Mouse (Mus musculus): ENCODE results near the gene Tenm2. TPM values are rescaled to one million over a fixed set of nuclear protein-coding genes. Genes with fewer than 3 reads are reported as not detected.

The Tenm2 gene
- polyA plus RNA-seq, 1 experiment from 2014 or later, result 3.4 TPM

GRCm38 (mm10) chr11:36535591-36535990, 700.2 kb downstream of the Tenm2 start:
- no peak for DNase-seq (ENCODE audit: low spot score)
- H3K9ac ChIP-seq (ENCODE audit: low read depth, low read length), result no peak overlapping the region
- H3K4me1 ChIP-seq (ENCODE audit: control insufficient read depth, insufficient read depth, low read length), result no peaks in the 10 kb centered on the region
- H3K27me3 ChIP-seq (replicated peaks; ENCODE audit: control insufficient read depth, insufficient read depth, low read length), result no peaks in the 10 kb centered on the region
- no peak overlapping the region for H3K4me3 ChIP-seq (ENCODE audit: low read depth, low read length)
- 79% methylated on average over 3 of the region's 3 CpGs for WGBS
- no peaks in the 10 kb centered on the region for H3K36me3 ChIP-seq (ENCODE audit: control insufficient read depth, insufficient read depth, low read length)
- no peak for ATAC-seq (ENCODE audit: low read depth)
- no peak overlapping the region for H3K27ac ChIP-seq (replicated peaks; ENCODE audit: low read depth, low read length)
- no peak overlapping the region for H3K4me2 ChIP-seq (ENCODE audit: low read depth, low read length)
- no peaks in the 10 kb centered on the region for H3K9me3 ChIP-seq (ENCODE audit: control insufficient read depth, low read length)

GRCm38 (mm10) chr11:36531614-36532013, 704.1 kb downstream of the Tenm2 start:
- no peak overlapping the region for H3K9ac ChIP-seq (ENCODE audit: low read depth, low read length)
- no peaks in the 10 kb centered on the region for H3K36me3 ChIP-seq (ENCODE audit: control insufficient read depth, insufficient read depth, low read length)
- no peak for DNase-seq (ENCODE audit: low spot score)
- WGBS, result 66% methylated on average over 4 of the region's 4 CpGs
- H3K27ac ChIP-seq (replicated peaks; ENCODE audit: low read depth, low read length), result no peak overlapping the region
- no peaks in the 10 kb centered on the region for H3K4me1 ChIP-seq (ENCODE audit: control insufficient read depth, insufficient read depth, low read length)
- no peaks in the 10 kb centered on the region for H3K27me3 ChIP-seq (replicated peaks; ENCODE audit: control insufficient read depth, insufficient read depth, low read length)
- H3K9me3 ChIP-seq (ENCODE audit: control insufficient read depth, low read length), result no peaks in the 10 kb centered on the region
- H3K4me3 ChIP-seq (ENCODE audit: low read depth, low read length), result no peak overlapping the region
- no peak for ATAC-seq (ENCODE audit: low read depth)
- no peak overlapping the region for H3K4me2 ChIP-seq (ENCODE audit: low read depth, low read length)

- no peaks in the 10 kb centered on the region for H3K27me3 ChIP-seq (replicated peaks; ENCODE audit: control insufficient read depth, insufficient read depth, low read length)
- no peak overlapping the region for H3K9ac ChIP-seq (ENCODE audit: low read depth, low read length)
- no peak for ATAC-seq (ENCODE audit: low read depth)
- no peaks in the 10 kb centered on the region for H3K4me1 ChIP-seq (ENCODE audit: control insufficient read depth, insufficient read depth, low read length)
- H3K4me2 ChIP-seq (ENCODE audit: low read depth, low read length), result no peak overlapping the region
- H3K9me3 ChIP-seq (ENCODE audit: control insufficient read depth, low read length), result no peaks in the 10 kb centered on the region
- no peak for DNase-seq (ENCODE audit: low spot score)
- no peak overlapping the region for H3K4me3 ChIP-seq (ENCODE audit: low read depth, low read length)
- no peak overlapping the region for H3K27ac ChIP-seq (replicated peaks; ENCODE audit: low read depth, low read length)
- 41% methylated on average over 4 of the region's 4 CpGs for WGBS
- no peaks in the 10 kb centered on the region for H3K36me3 ChIP-seq (ENCODE audit: control insufficient read depth, insufficient read depth, low read length)
Observed at GRCm38 (mm10) chr11:36527509-36527908, 708.3 kb downstream of the Tenm2 start.

DNA sequence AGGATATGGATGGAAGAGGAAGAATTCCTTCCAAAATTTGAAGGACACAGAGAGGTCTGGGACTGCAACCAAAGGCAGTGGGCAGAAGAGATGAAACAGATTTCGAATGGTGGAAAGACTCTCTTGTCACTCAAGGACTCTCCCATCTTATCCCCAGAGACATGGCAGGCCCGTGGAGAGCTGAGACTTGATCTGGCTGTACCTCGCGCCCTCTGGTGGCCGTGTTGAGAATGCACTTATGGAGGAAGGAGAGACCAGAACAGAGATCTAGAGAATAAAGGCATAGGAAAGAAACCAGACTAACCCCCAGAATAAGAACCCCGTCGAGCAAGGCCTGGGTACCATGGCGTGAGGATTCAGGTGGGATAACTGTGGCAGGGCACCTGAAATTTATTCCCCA, 709.4 kb downstream of the Tenm2 start:
- H3K4me3 ChIP-seq (ENCODE audit: low read depth, low read length), result no peak overlapping the region
- no peak for ATAC-seq (ENCODE audit: low read depth)
- no peak overlapping the region for H3K27ac ChIP-seq (replicated peaks; ENCODE audit: low read depth, low read length)
- no peak overlapping the region for H3K9ac ChIP-seq (ENCODE audit: low read depth, low read length)
- no peaks in the 10 kb centered on the region for H3K27me3 ChIP-seq (replicated peaks; ENCODE audit: control insufficient read depth, insufficient read depth, low read length)
- no peaks in the 10 kb centered on the region for H3K9me3 ChIP-seq (ENCODE audit: control insufficient read depth, low read length)
- 15% methylated on average over 8 of the region's 8 CpGs for WGBS
- no peaks in the 10 kb centered on the region for H3K4me1 ChIP-seq (ENCODE audit: control insufficient read depth, insufficient read depth, low read length)
- H3K4me2 ChIP-seq (ENCODE audit: low read depth, low read length), result no peak overlapping the region
- DNase-seq (ENCODE audit: low spot score), result peak; percentile 77
- no peaks in the 10 kb centered on the region for H3K36me3 ChIP-seq (ENCODE audit: control insufficient read depth, insufficient read depth, low read length)

- Histone ChIP-seq H3K4me3 (ENCODE audit: low read depth, low read length) (no peak overlapping the region), H3K36me3 (ENCODE audit: control insufficient read depth, insufficient read depth, low read length) (no peaks in the 10 kb centered on the region), H3K9ac (ENCODE audit: low read depth, low read length) (no peak overlapping the region), H3K9me3 (ENCODE audit: control insufficient read depth, low read length) (peaks cover 5% of the 10 kb centered on the region; the same call in 1 of the 2 replicates), H3K4me2 (ENCODE audit: low read depth, low read length) (no peak overlapping the region), H3K27me3 (replicated peaks; ENCODE audit: control insufficient read depth, insufficient read depth, low read length) (no peaks in the 10 kb centered on the region), H3K27ac (replicated peaks; ENCODE audit: low read depth, low read length) (no peak overlapping the region), H3K4me1 (ENCODE audit: control insufficient read depth, insufficient read depth, low read length) (no peaks in the 10 kb centered on the region)
- no peak for DNase-seq (ENCODE audit: low spot score)
- WGBS, result 31% methylated on average over 7 of the region's 7 CpGs
- ATAC-seq (ENCODE audit: low read depth), result no peak
Observed at GRCm38 (mm10) chr11:36512468-36512867, 723.3 kb downstream of the Tenm2 start.

DNA sequence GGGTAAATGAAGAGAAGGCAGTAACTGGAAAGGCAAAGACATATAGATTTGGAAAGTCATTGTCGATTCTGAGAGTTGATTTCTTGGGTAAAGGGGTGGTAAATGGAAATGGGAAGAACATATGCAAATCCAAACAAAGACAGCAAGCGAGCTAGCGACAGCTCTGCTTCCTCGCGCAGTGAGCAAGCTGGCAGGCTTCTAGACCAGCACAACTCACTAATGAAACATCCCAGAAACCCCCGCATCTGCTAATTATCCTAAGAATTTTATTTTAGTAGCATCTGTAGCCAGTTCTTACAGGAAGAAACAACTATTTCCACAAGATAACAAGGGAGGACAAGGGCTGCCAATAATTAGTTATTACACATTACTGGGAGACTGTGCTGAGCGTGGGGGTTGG, 727.5 kb downstream of the Tenm2 start:
- Histone ChIP-seq H3K4me3 (ENCODE audit: low read depth, low read length) (no peak overlapping the region), H3K36me3 (ENCODE audit: control insufficient read depth, insufficient read depth, low read length) (no peaks in the 10 kb centered on the region), H3K27ac (replicated peaks; ENCODE audit: low read depth, low read length) (no peak overlapping the region), H3K9ac (ENCODE audit: low read depth, low read length) (no peak overlapping the region), H3K27me3 (replicated peaks; ENCODE audit: control insufficient read depth, insufficient read depth, low read length) (no peaks in the 10 kb centered on the region), H3K4me1 (ENCODE audit: control insufficient read depth, insufficient read depth, low read length) (no peaks in the 10 kb centered on the region), H3K4me2 (ENCODE audit: low read depth, low read length) (no peak overlapping the region), H3K9me3 (ENCODE audit: control insufficient read depth, low read length) (peaks cover 5% of the 10 kb centered on the region; the same call in 1 of the 2 replicates)
- no peak for DNase-seq (ENCODE audit: low spot score)
- ATAC-seq (ENCODE audit: low read depth), result no peak
- 75% methylated on average over 7 of the region's 7 CpGs for WGBS

DNA sequence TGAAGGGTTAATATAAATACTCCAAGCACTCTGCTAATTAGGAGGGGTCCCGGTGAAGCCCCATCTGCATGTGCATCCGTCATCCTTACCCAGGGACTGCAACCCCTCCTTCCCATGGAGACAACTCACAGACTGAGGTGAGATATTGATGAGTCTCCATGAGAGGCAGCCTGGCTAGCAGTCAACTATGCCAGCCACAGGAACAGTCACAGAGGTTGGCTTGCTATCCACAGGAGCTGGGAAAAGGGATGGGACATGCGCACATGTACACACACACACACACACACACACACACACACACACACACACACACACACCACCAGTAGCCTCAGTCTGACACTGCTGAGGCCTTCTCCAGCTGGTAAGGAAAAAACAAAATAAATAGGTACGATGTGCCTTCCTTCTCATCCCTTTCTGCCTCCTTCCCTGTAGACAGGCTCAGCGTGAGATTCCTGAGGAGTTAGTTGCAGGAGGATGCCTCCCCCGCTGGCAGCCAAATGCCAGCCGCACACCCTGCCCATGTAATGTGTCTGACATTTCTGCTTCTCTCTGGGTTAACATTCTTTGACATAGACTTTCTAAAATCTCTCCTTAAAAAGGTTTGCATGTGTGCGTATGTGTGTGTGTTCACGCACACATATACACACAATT, 740.7 kb downstream of the Tenm2 start:
- Histone ChIP-seq H3K4me1 (ENCODE audit: control insufficient read depth, insufficient read depth, low read length) (no peaks in the 10 kb centered on the region), H3K4me3 (ENCODE audit: low read depth, low read length) (no peak overlapping the region), H3K9me3 (ENCODE audit: control insufficient read depth, low read length) (no peaks in the 10 kb centered on the region), H3K9ac (ENCODE audit: low read depth, low read length) (no peak overlapping the region), H3K4me2 (ENCODE audit: low read depth, low read length) (no peak overlapping the region), H3K27me3 (replicated peaks; ENCODE audit: control insufficient read depth, insufficient read depth, low read length) (no peaks in the 10 kb centered on the region), H3K36me3 (ENCODE audit: control insufficient read depth, insufficient read depth, low read length) (no peaks in the 10 kb centered on the region), H3K27ac (replicated peaks; ENCODE audit: low read depth, low read length) (no peak overlapping the region)
- WGBS, result 54% methylated on average over 9 of the region's 9 CpGs
- ATAC-seq (ENCODE audit: low read depth), result no peak
- no peak for DNase-seq (ENCODE audit: low spot score)

- Histone ChIP-seq H3K27ac (replicated peaks; ENCODE audit: low read depth, low read length) (no peak overlapping the region), H3K36me3 (ENCODE audit: control insufficient read depth, insufficient read depth, low read length) (no peaks in the 10 kb centered on the region), H3K4me3 (ENCODE audit: low read depth, low read length) (no peak overlapping the region), H3K4me2 (ENCODE audit: low read depth, low read length) (no peak overlapping the region), H3K27me3 (replicated peaks; ENCODE audit: control insufficient read depth, insufficient read depth, low read length) (no peaks in the 10 kb centered on the region), H3K4me1 (ENCODE audit: control insufficient read depth, insufficient read depth, low read length) (no peaks in the 10 kb centered on the region), H3K9me3 (ENCODE audit: control insufficient read depth, low read length) (no peaks in the 10 kb centered on the region), H3K9ac (ENCODE audit: low read depth, low read length) (no peak overlapping the region)
- DNase-seq (ENCODE audit: low spot score), result no peak
- WGBS, result 87% methylated on average over 6 of the region's 6 CpGs
- no peak for ATAC-seq (ENCODE audit: low read depth)
Observed at GRCm38 (mm10) chr11:36492274-36492673, 743.5 kb downstream of the Tenm2 start.

DNA sequence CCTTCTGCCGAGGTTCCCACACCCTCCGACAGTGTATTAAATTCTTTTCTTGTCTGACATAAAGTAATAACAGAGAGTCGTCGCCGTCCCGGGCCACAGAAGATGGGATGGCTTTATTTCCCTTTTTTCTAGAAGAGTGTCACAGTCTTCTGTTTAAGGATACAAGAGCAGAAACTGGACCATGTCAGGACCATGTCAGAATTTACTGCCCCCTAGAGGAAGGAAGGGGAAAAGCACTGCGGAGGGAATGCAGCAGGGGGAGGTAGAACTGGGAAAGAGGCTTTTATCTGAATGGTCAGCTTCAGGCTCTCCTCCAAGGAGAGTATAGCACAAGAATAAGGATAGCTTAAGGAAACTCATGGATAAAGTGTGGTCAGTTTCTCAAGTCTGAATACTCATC, 745.7 kb downstream of the Tenm2 start:
- Histone ChIP-seq H3K4me1 (ENCODE audit: control insufficient read depth, insufficient read depth, low read length) (0 out of 2 replicates have a peak, but pooled peaks cover 3% of the 10 kb centered on the region), H3K4me2 (ENCODE audit: low read depth, low read length) (no peak overlapping the region), H3K4me3 (ENCODE audit: low read depth, low read length) (no peak overlapping the region), H3K27me3 (replicated peaks; ENCODE audit: control insufficient read depth, insufficient read depth, low read length) (no peaks in the 10 kb centered on the region), H3K9ac (ENCODE audit: low read depth, low read length) (no peak overlapping the region), H3K27ac (replicated peaks; ENCODE audit: low read depth, low read length) (no peak overlapping the region), H3K36me3 (ENCODE audit: control insufficient read depth, insufficient read depth, low read length) (no peaks in the 10 kb centered on the region), H3K9me3 (ENCODE audit: control insufficient read depth, low read length) (no peaks in the 10 kb centered on the region)
- DNase-seq (ENCODE audit: low spot score) (no peak), ATAC-seq (ENCODE audit: low read depth) (no peak)
- 59% methylated on average over 7 of the region's 7 CpGs for WGBS

Measured in embryonic facial prominence, embryonic 14.5 days (tissue).